Mouse (Mus musculus) heart, embryonic 12.5 days (tissue): ENCODE data around the gene Mtus2. TPM values are rescaled to one million over a fixed set of nuclear protein-coding genes. Genes with fewer than 3 reads are reported as not detected.

ENCODE experiments used
- ATAC-seq: fragments of 200-750 bp; cut with Nextera tagmentation; 2 replicates; pipeline ENCODE4 v1.8.0; 2017; ENCODE audit warnings: moderate TSS enrichment, moderate library complexity; ENCODE audit not compliant: insufficient number of reproducible peaks, low FRiP score
- H3K27ac ChIP-seq: fragments of 300-500 bp; sonication (generic); 2 replicates; pipeline ENCODE4 v1.5.1; 2016; ENCODE audit warnings: mild to moderate bottlenecking, moderate library complexity; ENCODE audit not compliant: poor library complexity, severe bottlenecking
- H3K27me3 ChIP-seq: fragments of 300-500 bp; sonication (generic); replicated peaks from 2 replicates; pipeline ENCODE4 v1.6.1; 2016; ENCODE audit warnings: mild to moderate bottlenecking, moderate library complexity
- H3K36me3 ChIP-seq: fragments of 300-500 bp; sonication (generic); 2 replicates; pipeline ENCODE4 v1.6.1; 2016; ENCODE audit warnings: mild to moderate bottlenecking, moderate library complexity
- H3K4me1 ChIP-seq: fragments of 300-500 bp; sonication (generic); replicated peaks from 2 replicates; pipeline ENCODE4 v1.6.1; 2016; ENCODE audit warnings: mild to moderate bottlenecking
- H3K4me2 ChIP-seq: fragments of 300-500 bp; sonication (generic); 2 replicates; pipeline ENCODE4 v1.6.1; 2016; ENCODE audit warnings: mild to moderate bottlenecking, moderate library complexity
- H3K4me3 ChIP-seq: fragments of 300-500 bp; sonication (generic); 2 replicates; pipeline ENCODE4 v1.5.1; 2016; ENCODE audit warnings: mild to moderate bottlenecking
- H3K9ac ChIP-seq: fragments of 300-500 bp; sonication (generic); 2 replicates; pipeline ENCODE4 v1.6.1; 2016; ENCODE audit warnings: mild to moderate bottlenecking, moderate library complexity
- H3K9me3 ChIP-seq: fragments of 300-500 bp; sonication (generic); replicated peaks from 2 replicates; pipeline ENCODE4 v1.6.1; 2016; ENCODE audit warnings: mild to moderate bottlenecking, moderate library complexity
- WGBS: fragments of 180-500 bp; shearing (Covaris S2); methylation state at CpG from one replicate; pipeline ENCODE4 v1.1.7; 2016; 5-methylcytosine and 5-hydroxymethylcytosine counted together
- polyA plus RNA-seq: library from polyadenylated mRNA; unstranded; fragments of >200 nt; fragmentation: Nextera tagmentation; extraction: Ambion mirVana; gene quantifications from 2 replicates; pipeline ENCODE4 v1.2.1, GENCODE M21; 2016

The Mtus2 gene
- polyA plus RNA-seq, 1 experiment from 2014 or later, result 104 TPM

DNA sequence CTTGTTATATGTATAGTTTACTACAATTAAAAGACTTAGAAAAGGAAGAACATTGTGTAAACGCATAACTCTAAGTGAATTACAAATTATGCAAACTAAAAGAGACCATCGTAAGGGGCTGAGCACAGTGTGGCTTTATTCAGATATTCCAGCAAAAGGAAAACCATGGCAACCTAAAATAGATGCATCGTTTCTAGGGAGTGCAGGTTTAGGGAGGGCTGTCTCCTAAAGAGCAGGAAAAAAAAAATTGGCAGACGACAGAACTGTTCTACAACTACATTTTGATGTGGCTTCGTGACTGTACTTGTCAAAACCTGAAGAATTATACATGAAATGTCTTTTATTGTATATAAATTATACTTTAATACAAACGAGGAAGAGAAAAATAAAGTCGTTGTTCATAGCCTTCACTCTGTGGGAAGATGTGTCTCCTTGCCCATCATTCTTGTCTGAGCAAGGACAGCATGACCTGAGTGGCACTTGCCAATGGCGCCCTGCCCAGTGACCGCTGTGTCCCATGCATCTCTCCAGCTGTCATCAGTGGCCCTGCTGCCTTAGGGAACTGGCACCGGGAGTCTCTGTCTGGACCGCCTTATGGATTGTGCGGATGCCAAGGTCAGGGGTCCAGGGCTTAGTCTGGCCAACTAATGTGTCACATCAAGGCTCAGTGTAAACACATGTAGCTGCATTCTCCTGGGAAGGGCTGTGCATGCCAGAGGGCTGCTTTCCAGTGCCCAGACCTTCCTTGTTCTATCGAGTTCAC is 95.9 kb downstream of the Mtus2 start:
- 77% methylated on average over 13 of the region's 13 CpGs for WGBS
- Histone ChIP-seq H3K4me3 (no peak overlapping the region), H3K36me3 (no peaks in the 10 kb centered on the region), H3K27me3 (no peaks in the 10 kb centered on the region), H3K9me3 (peaks cover 7% of the 10 kb centered on the region; the same call in 1 of the 2 replicates), H3K27ac (no peak overlapping the region), H3K9ac (no peak overlapping the region), H3K4me1 (no peaks in the 10 kb centered on the region), H3K4me2 (no peak overlapping the region)
- ATAC-seq, result no peak

- no peak overlapping the region for H3K27ac ChIP-seq
- no peaks in the 10 kb centered on the region for H3K36me3 ChIP-seq
- no peaks in the 10 kb centered on the region for H3K4me1 ChIP-seq
- H3K9me3 ChIP-seq, result peaks cover 12% of the 10 kb centered on the region; the same call in 1 of the 2 replicates
- no peaks in the 10 kb centered on the region for H3K27me3 ChIP-seq
- H3K9ac ChIP-seq, result no peak overlapping the region
- 73% methylated on average over 4 of the region's 4 CpGs for WGBS
- no peak for ATAC-seq
- no peak overlapping the region for H3K4me2 ChIP-seq
- H3K4me3 ChIP-seq, result no peak overlapping the region
Observed at GRCm38 (mm10) chr5:148053609-148053990, 96.5 kb downstream of the Mtus2 start.

DNA sequence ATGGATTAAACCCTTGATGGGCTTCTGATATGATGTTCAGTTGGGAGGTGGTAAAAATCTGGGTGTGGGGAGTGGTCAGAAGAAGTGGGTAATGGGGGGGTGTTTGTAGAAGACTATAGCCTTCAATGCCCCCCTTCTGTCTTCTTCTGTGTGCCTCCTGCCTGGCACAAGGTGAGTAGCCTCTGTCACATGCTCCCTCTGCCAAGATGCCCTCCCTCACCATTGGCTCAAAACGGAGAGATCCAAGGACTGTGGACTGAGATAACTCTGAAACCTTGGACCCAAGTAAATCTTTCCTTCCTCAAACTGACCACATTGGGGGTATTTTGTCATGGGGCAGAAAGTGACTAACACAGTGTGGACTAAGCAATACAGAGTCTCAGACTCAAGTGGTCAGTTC is 99.7 kb downstream of the Mtus2 start:
- H3K4me1 ChIP-seq, result no peaks in the 10 kb centered on the region
- H3K4me2 ChIP-seq, result no peak overlapping the region
- no peaks in the 10 kb centered on the region for H3K27me3 ChIP-seq
- H3K27ac ChIP-seq, result no peak overlapping the region
- peaks cover 19% of the 10 kb centered on the region for H3K9me3 ChIP-seq
- H3K4me3 ChIP-seq, result no peak overlapping the region
- ATAC-seq, result no peak
- no peak overlapping the region for H3K9ac ChIP-seq
- WGBS, result 67% methylated on average over 1 of the region's 1 CpGs
- H3K36me3 ChIP-seq, result no peaks in the 10 kb centered on the region

GRCm38 (mm10) chr5:148057433-148057832 is 100.3 kb downstream of the Mtus2 start:
- no peaks in the 10 kb centered on the region for H3K27me3 ChIP-seq
- no peak for ATAC-seq
- H3K4me3 ChIP-seq, result no peak overlapping the region

DNA sequence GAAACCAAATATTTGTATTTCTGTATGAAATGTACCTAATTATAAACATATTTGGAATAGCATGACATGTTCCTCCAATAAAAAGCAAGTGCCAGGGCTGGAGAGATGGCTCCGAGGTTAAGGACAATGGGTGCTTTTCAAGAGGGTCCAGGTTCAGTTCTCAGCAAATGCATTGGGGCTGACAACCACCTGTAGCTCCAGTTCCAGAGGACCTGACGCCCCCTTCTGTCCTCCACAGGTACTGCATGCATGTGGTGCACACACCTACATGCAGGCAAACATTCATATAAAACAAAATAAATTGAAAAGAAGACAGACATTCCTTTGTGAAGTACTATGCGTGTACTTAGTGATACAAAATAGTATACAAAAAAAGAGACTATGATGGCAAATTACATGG is 102.2 kb downstream of the Mtus2 start:
- Histone ChIP-seq H3K4me1 (no peaks in the 10 kb centered on the region), H3K4me2 (no peak overlapping the region), H3K9ac (no peak overlapping the region), H3K36me3 (no peaks in the 10 kb centered on the region), H3K4me3 (no peak overlapping the region), H3K27ac (no peak overlapping the region), H3K27me3 (no peaks in the 10 kb centered on the region), H3K9me3 (peaks cover 19% of the 10 kb centered on the region)
- ATAC-seq, result no peak
- 63% methylated on average over 3 of the region's 3 CpGs for WGBS

More at GRCm38 (mm10) chr5:148057433-148057832, 100.3 kb downstream of the Mtus2 start:
- Histone ChIP-seq H3K4me1 (no peaks in the 10 kb centered on the region), H3K9ac (no peak overlapping the region), H3K4me2 (no peak overlapping the region), H3K9me3 (peaks cover 19% of the 10 kb centered on the region), H3K27ac (no peak overlapping the region), H3K36me3 (no peaks in the 10 kb centered on the region)
- WGBS, result 68% methylated on average over 3 of the region's 3 CpGs

- 82% methylated on average over 4 of the region's 4 CpGs for WGBS
- H3K4me3 ChIP-seq, result no peak overlapping the region
- no peaks in the 10 kb centered on the region for H3K27me3 ChIP-seq
- no peaks in the 10 kb centered on the region for H3K4me1 ChIP-seq
- H3K9ac ChIP-seq, result no peak overlapping the region
- H3K4me2 ChIP-seq, result no peak overlapping the region
- ATAC-seq, result no peak
- H3K36me3 ChIP-seq, result no peaks in the 10 kb centered on the region
- H3K27ac ChIP-seq, result no peak overlapping the region
- peaks cover 12% of the 10 kb centered on the region; the same call in 1 of the 2 replicates for H3K9me3 ChIP-seq
Observed at GRCm38 (mm10) chr5:148061869-148062268, 104.7 kb downstream of the Mtus2 start.

GRCm38 (mm10) chr5:148063745-148064144 is 106.6 kb downstream of the Mtus2 start:
- H3K9ac ChIP-seq, result no peak overlapping the region
- WGBS, result 63% methylated on average over 3 of the region's 3 CpGs
- no peaks in the 10 kb centered on the region for H3K36me3 ChIP-seq
- no peak overlapping the region for H3K4me3 ChIP-seq
- H3K27ac ChIP-seq, result no peak overlapping the region
- H3K4me2 ChIP-seq, result no peak overlapping the region
- ATAC-seq, result no peak
- H3K27me3 ChIP-seq, result no peaks in the 10 kb centered on the region
- no peaks in the 10 kb centered on the region for H3K4me1 ChIP-seq
- H3K9me3 ChIP-seq, result peaks cover 7% of the 10 kb centered on the region; the same call in 1 of the 2 replicates

DNA sequence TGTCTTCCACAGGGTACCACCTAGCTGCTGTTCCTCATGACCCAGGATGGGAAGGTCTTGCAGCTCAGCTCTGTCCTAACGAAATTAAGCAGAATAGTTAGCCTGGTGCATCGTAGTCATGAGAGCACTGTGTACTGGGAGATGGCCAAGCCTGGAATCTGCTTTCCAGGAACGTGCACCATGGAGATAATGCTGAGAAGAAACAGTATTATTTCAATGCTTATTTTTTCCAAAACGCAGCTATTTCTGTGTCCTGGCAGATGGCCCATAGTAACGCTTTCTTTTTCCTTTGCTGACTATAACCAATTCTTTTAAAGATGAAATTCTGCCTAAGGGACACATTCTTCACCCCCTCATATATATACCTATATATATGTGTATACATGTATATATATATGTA is 108.1 kb downstream of the Mtus2 start:
- H3K9ac ChIP-seq, result no peak overlapping the region
- no peaks in the 10 kb centered on the region for H3K4me1 ChIP-seq
- H3K4me2 ChIP-seq, result no peak overlapping the region
- H3K36me3 ChIP-seq, result no peaks in the 10 kb centered on the region
- 70% methylated on average over 5 of the region's 5 CpGs for WGBS
- H3K27ac ChIP-seq, result no peak overlapping the region
- ATAC-seq, result no peak
- no peak overlapping the region for H3K4me3 ChIP-seq
- H3K27me3 ChIP-seq, result no peaks in the 10 kb centered on the region
- no peaks in the 10 kb centered on the region; the same call in 1 of the 2 replicates for H3K9me3 ChIP-seq

DNA sequence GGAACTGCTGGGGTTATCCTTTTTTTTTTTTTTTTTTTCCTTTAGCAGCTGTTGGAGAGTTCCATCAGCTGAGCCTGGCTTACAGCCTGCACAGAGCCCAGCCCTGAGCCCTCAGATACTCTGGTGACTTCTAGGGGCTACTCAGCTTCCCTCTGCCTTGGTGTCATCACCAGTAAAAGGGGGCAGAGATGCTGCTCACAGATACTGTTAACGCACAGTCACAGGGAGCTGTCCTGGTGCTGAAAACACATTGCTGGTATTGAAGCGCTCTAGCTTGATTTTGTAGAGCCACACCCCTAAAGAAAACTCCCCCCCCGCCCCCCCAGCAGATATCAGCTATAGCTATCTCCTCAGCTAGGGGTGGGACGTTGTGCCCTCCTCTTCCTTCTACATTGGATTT is 112.8 kb downstream of the Mtus2 start:
- Histone ChIP-seq H3K27me3 (no peaks in the 10 kb centered on the region), H3K27ac (no peak overlapping the region), H3K9me3 (peaks cover 10% of the 10 kb centered on the region), H3K4me3 (no peak overlapping the region), H3K36me3 (no peaks in the 10 kb centered on the region), H3K4me2 (no peak overlapping the region), H3K4me1 (no peaks in the 10 kb centered on the region), H3K9ac (no peak overlapping the region)
- no peak for ATAC-seq
- 7% methylated on average over 4 of the region's 4 CpGs for WGBS

DNA sequence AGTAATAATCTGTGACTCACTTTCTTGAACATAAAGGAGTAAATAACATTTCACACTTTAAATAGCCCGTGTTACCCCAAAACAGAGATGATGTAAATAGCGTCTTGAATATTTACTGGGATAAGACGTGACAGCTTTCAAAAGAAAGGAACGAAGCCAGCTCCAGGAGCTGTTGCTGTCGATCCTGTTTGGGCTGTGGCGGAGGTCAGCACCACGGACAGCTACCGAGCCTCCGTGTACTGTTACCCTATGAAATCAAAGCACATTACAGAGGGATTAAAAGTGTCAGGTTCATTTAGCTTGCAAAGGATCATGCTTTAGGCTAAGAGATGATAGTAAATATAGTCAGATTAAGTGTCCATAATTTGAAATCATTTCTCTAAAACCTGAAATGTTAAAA is 114.7 kb downstream of the Mtus2 start:
- H3K9me3 ChIP-seq, result peaks cover 15% of the 10 kb centered on the region
- ATAC-seq, result no peak
- no peaks in the 10 kb centered on the region for H3K36me3 ChIP-seq
- H3K9ac ChIP-seq, result no peak overlapping the region
- WGBS, result 5% methylated on average over 9 of the region's 9 CpGs
- H3K4me2 ChIP-seq, result no peak overlapping the region
- no peaks in the 10 kb centered on the region for H3K27me3 ChIP-seq
- no peak overlapping the region for H3K27ac ChIP-seq
- no peaks in the 10 kb centered on the region for H3K4me1 ChIP-seq
- no peak overlapping the region for H3K4me3 ChIP-seq

DNA sequence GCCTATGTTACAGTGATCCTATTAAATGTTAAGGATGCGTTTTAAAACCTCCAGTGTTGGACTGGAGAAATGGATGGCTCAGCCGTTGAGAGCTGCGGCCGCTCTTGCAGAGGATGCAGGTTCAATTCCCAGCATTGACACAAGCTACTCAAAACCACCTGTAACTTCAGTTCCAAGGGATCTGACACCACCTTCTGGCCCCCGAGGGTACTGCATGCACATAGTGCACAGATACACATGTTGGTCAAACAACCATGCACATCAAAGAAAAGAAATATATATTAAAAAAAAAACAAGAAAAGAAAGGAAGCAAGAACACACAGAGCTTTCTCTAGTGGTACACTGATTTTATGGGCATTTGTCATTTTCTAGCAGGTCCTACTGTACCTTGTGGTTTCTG is 116.3 kb downstream of the Mtus2 start:
- Histone ChIP-seq H3K9me3 (peaks cover 16% of the 10 kb centered on the region), H3K9ac (no peak overlapping the region), H3K4me3 (no peak overlapping the region), H3K4me2 (no peak overlapping the region), H3K27ac (no peak overlapping the region), H3K36me3 (no peaks in the 10 kb centered on the region), H3K27me3 (no peaks in the 10 kb centered on the region), H3K4me1 (no peaks in the 10 kb centered on the region)
- ATAC-seq, result no peak
- 82% methylated on average over 5 of the region's 5 CpGs for WGBS

GRCm38 (mm10) chr5:148079732-148080131 is 122.6 kb downstream of the Mtus2 start:
- H3K9ac ChIP-seq, result no peak overlapping the region
- no peaks in the 10 kb centered on the region for H3K4me1 ChIP-seq
- no peaks in the 10 kb centered on the region for H3K27me3 ChIP-seq
- no peak overlapping the region for H3K4me2 ChIP-seq
- H3K9me3 ChIP-seq, result peaks cover 17% of the 10 kb centered on the region
- H3K27ac ChIP-seq, result no peak overlapping the region
- ATAC-seq, result no peak
- H3K4me3 ChIP-seq, result no peak overlapping the region
- no peaks in the 10 kb centered on the region for H3K36me3 ChIP-seq
- 74% methylated on average over 3 of the region's 3 CpGs for WGBS
